Mouse (Mus musculus): ENCODE measurements around the gene Snrnp70. TPM values are rescaled to one million over a fixed set of nuclear protein-coding genes. Genes with fewer than 3 reads are reported as not detected.
"Not testable (repeated sequence)": the region's sequence is repeated elsewhere in the genome, so short reads cannot be mapped to it uniquely, and the experiment has no call there.

Snrnp70 gene
- total RNA-seq, 2 experiments from 2014 or later = 372 to 395 TPM

DNA sequence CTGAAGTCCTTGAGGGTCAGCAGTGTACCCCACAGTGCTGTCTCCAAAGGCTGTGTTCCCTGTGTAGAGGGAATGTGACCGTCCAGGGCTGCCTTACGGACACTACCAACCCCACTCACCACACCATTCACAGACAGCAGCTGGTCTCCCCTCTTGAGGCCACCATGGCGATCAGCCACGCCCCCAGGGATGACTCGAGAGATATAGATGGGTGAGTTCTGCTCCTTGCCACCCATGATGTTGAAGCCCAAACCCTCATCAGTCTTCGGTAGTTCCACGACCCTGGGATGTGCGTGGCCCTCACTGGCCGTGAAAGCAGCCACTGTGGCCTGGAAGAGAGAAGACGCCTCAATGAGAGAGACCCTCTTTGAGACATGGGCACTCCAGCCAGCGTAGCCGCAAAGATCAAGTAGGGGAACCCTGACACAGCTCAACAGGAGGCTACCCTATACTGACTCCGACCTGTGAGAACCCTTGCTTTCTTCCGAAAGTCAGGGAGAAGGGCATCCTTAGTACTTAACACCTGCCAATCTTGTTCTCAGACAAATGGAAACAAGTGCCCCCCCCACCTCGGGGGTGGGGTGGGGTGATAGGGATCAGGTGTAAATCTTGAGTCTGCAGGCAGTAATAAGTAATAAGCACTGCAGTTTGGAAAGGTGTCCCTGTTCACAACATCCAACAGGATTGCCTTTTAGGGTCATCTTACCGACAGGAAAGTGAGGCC, 26.4 kb downstream of the Snrnp70 start:
- no peak for DNase-seq (ENCODE audit: low spot score in 2 of 2)

DNA sequence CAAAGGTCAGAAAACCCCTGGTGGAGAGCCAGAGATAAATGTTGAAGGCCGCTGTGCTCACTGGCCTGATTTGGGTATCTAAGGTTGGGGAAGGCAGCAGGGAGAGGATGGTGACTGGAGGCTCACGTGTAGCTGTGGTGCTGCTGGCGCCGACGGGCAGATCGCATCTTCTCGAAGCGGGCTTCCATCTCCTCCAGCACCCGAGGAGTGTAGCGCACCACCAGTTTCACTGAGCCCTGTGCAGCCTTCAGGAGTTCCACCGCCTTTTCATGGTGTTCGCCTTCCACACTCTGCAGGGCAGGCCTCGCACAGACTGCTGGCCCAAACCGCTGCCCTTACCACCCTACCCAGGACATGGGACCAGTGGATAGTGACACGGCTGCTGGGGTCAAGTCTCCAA, 27.4 kb downstream of the Snrnp70 start:
- DNase-seq (ENCODE audit: low spot score in 2 of 2) = no peak

- peak; percentile 98 for DNase-seq (ENCODE audit: low spot score in 2 of 2)
These were observed 28.3 kb downstream of the Snrnp70 start for GRCm38 (mm10) chr7:45367020-45367880.

DNA sequence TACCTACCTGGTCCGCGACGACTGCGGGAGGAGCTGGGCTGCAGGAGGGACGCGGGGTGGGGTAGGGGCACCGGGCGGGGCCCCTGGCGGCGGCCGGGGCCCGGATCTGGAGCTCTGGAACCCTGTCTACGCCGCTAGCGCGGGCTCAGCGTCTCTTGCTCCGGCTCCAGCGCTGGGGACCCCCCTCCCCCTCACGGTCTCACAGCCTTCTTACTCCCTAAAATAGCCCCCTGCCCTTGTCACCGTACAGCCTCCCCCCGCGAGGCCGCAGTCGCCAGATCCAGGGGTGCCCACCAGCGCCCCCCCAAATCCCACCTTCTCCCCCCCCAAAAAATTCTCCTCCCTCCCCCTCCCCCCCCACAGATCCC, 28.9 kb downstream of the Snrnp70 start, which contains the start of gene Ppfia3:
Gene Ppfia3 (minus strand): TSS at position 368 of the 368 bp plus-strand sequence.
- DNase-seq (ENCODE audit: low spot score in 2 of 2) = peak in 1 of 2 experiments; percentile 36

DNA sequence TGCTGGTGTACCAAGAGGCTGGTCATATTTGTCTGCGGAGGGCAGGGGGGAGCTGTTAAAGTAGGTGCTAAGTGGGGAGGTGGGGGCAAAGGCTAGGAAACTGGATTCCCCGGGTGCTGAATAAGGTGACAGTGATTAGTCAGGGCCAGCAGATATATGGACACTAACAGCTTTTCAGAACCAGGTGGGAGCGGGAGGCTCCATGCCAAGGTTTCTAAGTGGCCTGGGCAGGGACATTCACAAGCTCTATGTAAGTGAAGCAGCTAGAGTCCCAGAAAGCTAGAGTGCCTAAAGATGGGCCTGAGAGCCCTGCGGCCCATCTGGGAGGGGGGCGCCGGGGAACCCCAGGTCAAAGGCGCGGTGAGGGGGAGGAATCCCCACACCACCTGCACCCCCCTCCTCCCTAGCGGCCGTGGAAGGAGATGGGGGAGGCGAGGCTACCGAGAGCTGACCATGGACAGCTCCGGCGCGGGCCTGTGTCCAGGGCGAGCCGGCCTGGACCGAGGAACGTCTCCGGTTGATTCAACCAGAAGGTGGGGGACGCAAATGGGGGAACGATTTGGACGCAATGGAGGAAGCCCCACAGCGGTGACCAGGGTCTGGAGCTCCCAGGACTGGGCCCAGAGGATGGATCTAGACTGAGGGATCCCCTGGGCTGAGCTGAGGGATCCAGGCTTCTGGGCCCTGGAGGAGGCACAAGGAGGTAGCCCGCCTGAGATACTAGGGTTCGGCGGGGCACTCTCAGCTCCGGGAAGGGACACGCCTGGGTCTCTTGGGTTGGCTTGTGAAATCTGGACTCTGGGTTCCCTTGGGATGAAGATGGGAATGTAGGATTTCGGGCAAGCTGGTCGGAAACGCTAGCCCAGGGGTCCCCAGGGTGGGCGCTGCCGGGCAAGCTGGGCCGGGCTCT, 29.5 kb downstream of the Snrnp70 start:
- no peak for DNase-seq (ENCODE audit: low spot score in 2 of 2)

- no peak for DNase-seq (ENCODE audit: low spot score in 2 of 2)
These were observed 31.6 kb downstream of the Snrnp70 start for GRCm38 (mm10) chr7:45363983-45364382.

DNA sequence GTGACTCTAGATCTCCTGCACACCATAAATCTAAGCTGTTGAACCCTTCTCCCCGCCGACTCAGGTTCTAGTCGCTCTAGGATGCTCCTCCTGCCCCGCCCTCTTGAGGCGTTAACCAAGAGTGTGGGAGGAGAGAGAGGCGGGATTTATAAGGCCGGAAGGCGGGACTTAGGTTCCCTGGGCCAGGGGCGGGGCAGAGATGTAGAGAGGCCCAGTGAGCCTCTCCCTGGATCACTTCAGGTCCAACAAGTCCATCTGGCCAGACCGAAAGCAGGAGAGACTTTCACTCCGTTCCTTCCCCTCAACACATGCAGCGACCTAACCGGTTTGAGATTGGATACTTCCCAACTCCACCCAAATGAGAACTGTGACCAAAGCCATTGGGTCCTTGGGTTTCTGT, 32.7 kb downstream of the Snrnp70 start:
- DNase-seq (ENCODE audit: low spot score in 2 of 2) = no peak

DNA sequence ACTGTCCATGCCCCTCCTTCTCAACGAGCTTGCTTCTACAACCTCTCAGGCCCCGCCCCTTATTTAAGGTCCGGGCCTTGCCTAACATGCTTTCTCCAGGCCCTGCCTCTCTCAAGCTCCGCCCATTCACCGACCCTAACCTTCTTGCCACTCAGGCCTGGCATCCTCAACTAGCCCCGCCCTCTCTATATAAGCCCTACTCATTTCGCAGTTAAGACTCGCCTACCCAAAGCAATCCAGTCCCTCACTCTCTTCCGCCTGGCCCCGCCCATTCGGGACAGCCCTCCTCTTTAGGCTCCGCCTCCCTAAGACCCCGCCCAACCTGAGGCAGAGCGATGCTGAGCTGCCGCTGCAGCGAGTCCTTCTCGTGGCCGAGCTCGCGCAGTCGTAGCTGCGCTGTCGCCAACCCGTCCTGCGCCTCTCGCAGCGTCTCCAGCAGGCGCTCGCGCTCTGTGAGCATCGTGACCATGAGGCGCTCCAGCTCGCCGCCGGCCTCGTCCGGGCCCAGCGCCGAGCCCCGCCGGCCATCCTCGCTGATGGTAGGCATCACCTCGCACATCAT, 34.2 kb downstream of the Snrnp70 start:
- DNase-seq (ENCODE audit: low spot score in 2 of 2) = peak; percentile 78 to 86

GRCm38 (mm10) chr7:45360404-45361125, 35.0 kb downstream of the Snrnp70 start:
- DNase-seq (ENCODE audit: low spot score in 2 of 2) = no peak

DNA sequence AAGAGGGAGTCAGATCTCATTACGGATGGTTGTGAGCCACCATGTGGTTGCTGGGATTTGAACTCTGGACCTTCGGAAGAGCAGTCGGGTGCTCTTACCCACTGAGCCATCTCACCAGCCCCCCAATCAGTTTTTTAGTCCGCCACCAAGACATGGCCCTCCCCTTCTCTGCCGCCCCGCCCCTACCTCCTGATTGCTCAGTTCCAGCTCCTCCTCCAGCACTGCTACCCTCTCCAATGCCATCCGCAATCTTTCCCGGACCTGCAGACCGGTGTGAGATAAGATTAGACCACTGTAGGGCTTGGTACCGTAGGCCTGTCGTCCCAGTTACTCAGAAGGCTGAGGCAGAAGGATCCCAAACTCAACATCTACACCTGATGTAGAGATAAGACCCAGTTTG, 36.5 kb downstream of the Snrnp70 start:
- DNase-seq (ENCODE audit: low spot score in 2 of 2) = not testable (repeated sequence)

DNA sequence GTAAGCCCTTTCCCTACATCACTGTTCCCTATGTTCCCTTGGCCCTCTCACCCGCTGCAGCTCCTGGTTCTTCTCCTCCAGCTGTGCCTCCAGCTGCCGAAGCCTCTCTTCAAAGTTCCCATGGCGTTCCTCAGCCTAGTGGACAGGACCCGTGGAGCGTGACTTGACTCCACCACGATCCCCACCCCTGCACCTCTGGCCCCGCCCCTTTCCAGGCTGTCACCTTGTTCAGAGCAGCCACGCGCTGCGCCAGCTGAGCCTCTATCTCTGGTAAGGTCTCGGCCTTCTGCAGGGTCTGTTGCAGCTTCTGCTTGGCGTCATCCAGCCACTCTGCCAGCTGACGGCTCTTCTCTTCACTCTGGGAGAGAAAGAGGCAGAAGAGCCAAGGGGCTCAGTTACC, 39.5 kb downstream of the Snrnp70 start:
- no peak for DNase-seq (ENCODE audit: low spot score in 2 of 2)

- DNase-seq (ENCODE audit: low spot score in 2 of 2) = no peak
These were observed 40.1 kb downstream of the Snrnp70 start for GRCm38 (mm10) chr7:45355318-45356020.

GRCm38 (mm10) chr7:45353041-45353440, 42.5 kb downstream of the Snrnp70 start:
- DNase-seq (ENCODE audit: low spot score in 2 of 2) = no peak

GRCm38 (mm10) chr7:45346905-45347304, 48.6 kb downstream of the Snrnp70 start:
- peak in 1 of 2 experiments; percentile 21 for DNase-seq (ENCODE audit: low spot score in 2 of 2)

DNA sequence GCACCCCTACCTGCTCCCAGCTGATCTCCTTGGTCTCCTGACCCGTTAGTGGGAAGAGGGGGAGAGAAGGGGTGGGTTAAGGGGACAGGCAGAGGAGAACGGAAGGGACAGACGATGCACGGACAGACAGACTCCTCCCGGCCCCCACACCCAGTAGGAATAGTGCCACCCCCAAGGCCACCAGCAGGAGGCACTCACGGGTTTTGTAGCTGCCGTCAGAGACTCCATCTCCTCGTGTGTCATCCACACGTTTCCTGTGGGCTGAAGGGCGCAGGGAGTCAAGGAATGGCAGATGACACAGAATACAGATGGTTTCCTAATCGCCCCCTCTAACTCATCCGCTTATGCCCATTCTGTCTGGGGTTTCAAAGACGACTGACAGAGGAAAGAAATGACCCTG, 52.0 kb downstream of the Snrnp70 start:
- peak in 1 of 2 experiments; percentile 14 for DNase-seq (ENCODE audit: low spot score in 2 of 2)

GRCm38 (mm10) chr7:45342081-45342480, 53.5 kb downstream of the Snrnp70 start:
- DNase-seq (ENCODE audit: low spot score in 2 of 2) = no peak

DNA sequence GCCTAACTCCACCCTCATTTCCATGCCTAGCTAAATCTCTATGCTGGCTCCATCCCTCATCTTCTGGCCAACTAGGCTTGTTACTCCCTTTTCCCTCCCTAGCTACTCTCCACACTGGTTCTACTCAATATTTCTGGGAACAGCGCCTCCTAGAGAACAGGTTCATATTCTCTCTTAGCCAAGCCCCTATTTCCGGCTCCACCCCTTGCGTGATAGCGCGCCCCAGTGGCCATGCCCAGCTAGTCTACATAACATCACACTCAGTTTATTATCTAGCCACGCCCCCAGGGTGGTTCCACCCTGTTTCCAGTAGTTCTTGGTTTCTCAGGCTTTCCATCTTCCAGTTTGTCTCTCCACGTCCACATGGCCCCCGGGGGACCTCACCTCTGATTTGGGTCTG, 54.2 kb downstream of the Snrnp70 start:
- DNase-seq (ENCODE audit: low spot score in 2 of 2) = peak; percentile 79 to 84

GRCm38 (mm10) chr7:45340669-45341068, 54.9 kb downstream of the Snrnp70 start:
- DNase-seq (ENCODE audit: low spot score in 2 of 2) = peak in 1 of 2 experiments; percentile 28

DNA sequence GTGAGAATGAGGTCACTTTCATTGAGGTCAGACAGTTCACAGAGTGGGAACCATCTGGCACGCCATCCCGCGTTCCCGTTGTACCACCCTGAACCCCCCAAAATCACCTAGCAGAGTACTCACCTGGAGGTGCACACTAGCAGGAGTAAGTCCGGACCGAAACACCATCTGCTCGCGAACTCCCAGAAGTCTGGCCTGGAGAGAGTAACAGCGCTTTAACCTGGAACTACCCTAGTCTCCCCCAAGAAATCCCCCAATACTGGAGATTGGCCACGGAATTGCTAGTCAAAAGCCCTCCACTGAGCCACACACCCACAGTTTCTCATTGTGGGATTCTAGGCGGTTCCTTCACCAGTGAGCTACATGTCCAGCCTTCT, 55.5 kb downstream of the Snrnp70 start:
- no peak for DNase-seq (ENCODE audit: low spot score in 2 of 2)

Measured in left cerebral cortex, adult 18-20 months (tissue).